Mouse (Mus musculus) 416B (cell line): ENCODE measurements around the gene Zfand3.

Experiments used
- DNase-seq: peaks from one replicate; pipeline ENCODE4 v3.0.0; 2011; ENCODE audit warnings: low read depth

The Zfand3 gene

GRCm38 (mm10) chr17:30154861-30155260, 150.3 kb downstream of the Zfand3 start:
- no peak for DNase-seq

DNA sequence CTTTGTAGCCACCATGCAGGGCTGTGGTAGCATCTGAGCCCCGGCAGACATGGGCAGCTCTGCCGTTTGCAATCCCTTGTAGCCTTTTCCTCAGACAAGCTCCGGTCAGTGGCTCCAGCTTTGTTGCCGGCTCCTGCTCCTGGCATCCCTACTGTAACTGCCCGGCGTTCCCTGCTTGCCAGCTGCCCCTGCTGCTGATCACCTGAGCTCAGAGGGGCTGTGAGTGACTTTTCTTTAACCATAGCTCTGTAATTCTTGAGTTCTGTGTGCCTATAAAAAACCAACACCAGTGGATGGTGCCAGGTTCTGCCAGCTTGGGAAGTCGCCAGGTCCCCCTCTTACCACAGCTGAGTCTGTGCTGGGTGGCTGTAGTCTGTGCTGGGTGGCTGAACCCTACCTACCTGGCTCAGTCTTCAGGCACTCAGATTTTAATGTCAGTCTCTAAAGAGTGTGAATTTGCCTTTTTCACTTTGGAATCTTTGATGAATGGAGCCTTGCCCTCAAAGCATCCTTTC, 150.9 kb downstream of the Zfand3 start:
- DNase-seq: no peak

DNA sequence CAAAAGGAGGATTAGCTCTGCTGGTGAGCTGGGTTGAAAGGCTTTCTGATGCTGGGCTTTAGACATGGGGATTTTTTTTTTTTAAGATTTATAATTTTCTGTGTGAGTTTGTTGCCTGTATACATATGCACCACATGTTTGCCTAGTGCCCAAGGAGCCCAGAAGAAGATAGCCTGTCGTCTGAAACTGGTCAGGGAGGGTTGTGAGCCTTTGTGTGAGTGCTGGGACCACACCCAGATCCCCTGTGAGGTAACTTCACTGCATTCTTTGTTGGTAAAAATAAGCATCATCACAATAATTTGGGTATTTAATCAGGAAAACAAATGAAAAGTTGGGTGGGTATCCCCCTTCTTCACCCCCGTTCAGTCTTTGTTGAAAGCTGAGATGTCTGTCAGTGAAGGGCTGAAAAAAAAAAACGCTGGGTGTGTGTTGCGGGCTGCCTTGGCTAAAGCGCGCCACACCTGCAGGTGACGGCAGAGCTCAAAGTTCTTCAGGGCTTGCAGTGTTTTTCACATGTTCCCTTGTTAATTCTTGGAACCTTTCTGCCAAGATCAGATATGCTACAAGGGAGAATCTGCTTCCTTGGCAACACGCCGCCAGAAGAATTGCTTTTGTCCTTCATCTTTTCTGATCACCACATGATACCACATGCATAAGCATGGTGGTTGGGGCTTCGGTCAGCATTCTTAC, 154.0 kb downstream of the Zfand3 start:
- no peak for DNase-seq

DNA sequence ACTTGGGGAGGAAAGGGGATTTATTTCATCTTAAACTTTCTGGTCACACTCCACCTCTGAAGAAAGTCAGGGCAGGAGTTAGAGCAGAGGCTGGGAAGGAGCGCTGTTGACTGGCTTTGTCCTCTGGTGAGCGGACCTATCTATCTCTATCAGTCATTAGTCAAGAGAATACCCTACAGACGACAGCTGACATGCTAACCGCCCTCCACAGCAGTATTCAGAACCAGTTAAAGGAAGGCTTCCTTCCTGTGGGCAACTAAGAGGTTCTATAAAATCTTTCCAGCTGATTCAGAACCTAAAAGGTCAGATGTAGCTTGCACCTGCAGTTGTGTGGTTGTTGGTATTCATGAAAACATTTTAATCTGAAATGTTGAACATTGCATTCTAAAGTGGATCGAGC, 154.8 kb downstream of the Zfand3 start:
- DNase-seq: peak; percentile 57

GRCm38 (mm10) chr17:30160823-30161432, 156.4 kb downstream of the Zfand3 start:
- no peak for DNase-seq

GRCm38 (mm10) chr17:30162983-30163382, 158.4 kb downstream of the Zfand3 start:
- DNase-seq: no peak

DNA sequence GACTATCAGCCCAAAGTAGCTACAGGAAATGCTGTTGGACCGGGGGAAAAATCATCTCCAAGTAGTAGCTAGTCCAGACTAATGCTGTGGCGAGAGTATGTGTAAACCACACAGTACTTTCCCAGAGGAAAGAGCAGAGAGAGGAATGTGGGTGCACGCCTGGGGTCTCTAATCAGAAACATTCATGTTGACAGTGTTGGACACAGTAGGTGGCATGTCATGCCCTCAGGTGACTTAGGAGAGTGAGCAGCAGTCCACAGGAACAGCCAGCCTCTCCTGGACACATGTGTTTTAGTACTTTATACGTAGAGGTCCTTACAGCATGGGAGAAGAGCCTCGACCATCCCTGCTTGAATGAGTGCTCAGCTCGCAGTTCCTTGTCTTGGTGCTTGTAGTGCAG, 159.3 kb downstream of the Zfand3 start:
- DNase-seq: no peak

- no peak for DNase-seq
These were observed 160.3 kb downstream of the Zfand3 start for GRCm38 (mm10) chr17:30164818-30165217.

GRCm38 (mm10) chr17:30177435-30177834, 172.9 kb downstream of the Zfand3 start:
- no peak for DNase-seq

DNA sequence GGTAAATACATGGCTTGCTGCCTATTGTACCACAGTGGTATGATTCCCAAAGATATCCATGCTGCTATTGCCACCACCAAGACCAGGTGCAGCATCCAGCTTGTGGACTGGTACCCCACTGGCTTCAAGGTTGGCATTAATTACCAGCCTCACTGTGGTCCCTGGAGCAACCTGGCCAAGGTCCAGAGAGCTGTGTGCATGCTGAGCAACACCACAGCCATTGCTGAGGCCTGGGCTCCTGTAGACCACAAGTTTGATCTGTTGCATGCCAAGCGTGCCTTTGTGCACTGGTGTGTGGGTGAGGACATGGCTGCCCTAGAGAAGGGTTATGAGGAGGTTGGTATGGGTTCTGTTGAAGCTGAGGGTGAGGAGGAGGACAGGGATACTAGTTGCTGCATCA, 173.9 kb downstream of the Zfand3 start:
- DNase-seq: no peak

DNA sequence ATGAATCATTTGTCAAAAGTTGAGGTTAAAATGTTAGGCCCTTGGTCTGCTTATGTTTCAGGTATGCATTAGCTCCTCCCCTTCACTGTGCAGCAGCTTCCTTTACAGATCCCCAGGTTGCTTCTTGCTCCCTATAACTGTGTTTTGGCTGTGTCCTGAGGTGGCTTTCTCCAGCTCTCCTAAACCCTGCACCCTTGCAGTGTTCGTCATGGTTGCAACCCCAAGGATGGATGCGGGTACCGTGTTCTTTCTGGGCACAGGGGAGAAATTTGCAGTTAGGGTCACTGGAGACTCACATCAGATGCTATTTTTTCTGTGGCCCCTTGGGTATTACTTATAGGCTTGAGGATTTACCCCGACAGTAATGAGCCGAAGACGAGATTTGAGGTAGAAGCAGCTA, 175.7 kb downstream of the Zfand3 start:
- no peak for DNase-seq

GRCm38 (mm10) chr17:30181554-30181953, 177.0 kb downstream of the Zfand3 start:
- DNase-seq: no peak

GRCm38 (mm10) chr17:30182063-30182462, 177.5 kb downstream of the Zfand3 start:
- no peak for DNase-seq

GRCm38 (mm10) chr17:30183561-30183960, 179.0 kb downstream of the Zfand3 start:
- no peak for DNase-seq

DNA sequence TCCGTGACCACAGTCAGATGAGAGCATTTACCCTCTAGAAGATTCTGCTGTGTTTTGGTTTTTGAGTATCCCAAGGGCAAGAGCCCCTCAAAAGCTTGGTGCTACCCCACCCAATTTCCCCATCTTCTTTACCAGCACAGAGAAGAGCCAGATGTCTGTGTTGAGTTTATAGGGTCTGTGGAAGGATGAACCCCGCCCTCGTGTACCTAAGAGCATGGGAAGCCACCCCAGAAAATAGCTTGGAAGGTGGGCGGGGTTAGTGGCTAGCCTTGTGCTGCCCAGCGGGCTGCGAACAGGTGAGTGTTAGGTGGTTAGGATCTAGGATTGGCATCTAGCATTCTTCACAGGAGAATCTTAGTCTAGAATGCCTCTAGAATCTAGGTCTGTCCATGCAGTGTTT, 182.6 kb downstream of the Zfand3 start:
- DNase-seq: no peak

GRCm38 (mm10) chr17:30187581-30187980, 183.0 kb downstream of the Zfand3 start:
- DNase-seq: no peak

DNA sequence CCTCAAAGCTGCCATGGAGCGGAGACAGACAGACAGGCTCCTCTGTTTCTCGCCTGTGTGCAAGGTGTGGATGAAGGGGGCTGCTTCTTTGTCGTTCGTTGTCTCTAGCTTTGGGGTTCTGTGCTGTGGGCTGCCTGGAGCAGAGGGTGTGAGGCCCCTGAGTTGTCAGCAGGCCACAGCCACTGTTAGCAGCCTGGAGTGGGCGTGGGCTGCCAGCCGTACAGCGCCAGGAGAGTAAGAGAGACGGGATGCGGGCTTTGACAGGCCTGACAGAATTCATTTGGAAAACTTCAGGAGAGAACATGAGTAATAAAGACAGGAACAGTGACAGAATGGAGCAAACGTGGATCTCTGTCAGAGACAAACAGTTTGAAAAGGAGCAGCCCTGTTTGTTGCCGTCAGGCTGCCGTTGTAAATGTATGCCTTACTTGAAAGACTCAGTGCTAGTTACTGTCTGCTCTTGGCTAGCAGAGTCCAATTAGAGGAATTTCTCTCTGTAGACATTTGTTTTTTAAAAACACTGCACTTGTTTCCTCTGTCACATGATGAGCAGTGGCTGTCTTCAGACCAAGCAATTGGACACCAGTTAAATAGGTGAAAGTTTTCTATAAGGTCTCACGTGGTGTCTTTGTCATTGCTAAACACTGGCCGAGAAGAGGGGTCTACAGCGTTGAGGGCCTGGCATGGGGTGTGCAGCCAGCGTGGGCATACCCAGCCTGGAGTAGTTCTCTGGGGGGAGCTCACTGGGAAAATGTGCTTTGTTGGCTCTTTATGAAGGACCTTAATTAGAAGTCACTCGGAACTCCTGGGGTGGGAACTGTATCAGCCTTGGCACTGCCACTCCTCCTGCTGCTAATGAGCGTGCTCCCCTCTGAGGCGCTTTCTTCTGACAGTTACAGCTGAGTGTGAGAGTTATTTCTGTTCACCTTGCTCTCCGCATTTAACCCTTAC, 183.8 kb downstream of the Zfand3 start:
- no peak for DNase-seq

GRCm38 (mm10) chr17:30191097-30191640, 186.6 kb downstream of the Zfand3 start:
- no peak for DNase-seq

GRCm38 (mm10) chr17:30192416-30193005, 188.0 kb downstream of the Zfand3 start:
- no peak for DNase-seq

DNA sequence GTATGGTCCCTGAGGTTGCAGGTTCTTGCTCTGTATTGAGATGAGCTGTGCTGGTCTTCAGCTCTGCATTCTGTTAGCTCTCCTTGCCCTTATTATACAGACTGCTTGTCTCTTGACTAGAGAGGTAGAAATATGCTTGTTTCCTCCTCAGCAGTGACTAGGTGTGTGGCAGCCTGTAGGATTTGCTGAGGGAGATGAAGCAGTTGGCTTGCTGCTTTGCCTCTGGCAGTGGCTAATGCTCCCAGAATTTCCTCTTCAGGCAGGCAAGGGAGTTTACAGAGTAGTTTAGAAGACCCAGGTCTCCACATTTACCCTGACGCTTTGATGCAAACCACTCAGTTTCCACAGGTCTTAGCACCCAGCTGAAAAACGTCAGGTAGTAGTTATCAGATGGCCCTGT, 189.1 kb downstream of the Zfand3 start:
- no peak for DNase-seq

- DNase-seq: no peak
These were observed 189.6 kb downstream of the Zfand3 start for GRCm38 (mm10) chr17:30194091-30194490.
